Comparison of ENCODE assay signal across 8 mouse cellular contexts in the genomic region with DNA sequence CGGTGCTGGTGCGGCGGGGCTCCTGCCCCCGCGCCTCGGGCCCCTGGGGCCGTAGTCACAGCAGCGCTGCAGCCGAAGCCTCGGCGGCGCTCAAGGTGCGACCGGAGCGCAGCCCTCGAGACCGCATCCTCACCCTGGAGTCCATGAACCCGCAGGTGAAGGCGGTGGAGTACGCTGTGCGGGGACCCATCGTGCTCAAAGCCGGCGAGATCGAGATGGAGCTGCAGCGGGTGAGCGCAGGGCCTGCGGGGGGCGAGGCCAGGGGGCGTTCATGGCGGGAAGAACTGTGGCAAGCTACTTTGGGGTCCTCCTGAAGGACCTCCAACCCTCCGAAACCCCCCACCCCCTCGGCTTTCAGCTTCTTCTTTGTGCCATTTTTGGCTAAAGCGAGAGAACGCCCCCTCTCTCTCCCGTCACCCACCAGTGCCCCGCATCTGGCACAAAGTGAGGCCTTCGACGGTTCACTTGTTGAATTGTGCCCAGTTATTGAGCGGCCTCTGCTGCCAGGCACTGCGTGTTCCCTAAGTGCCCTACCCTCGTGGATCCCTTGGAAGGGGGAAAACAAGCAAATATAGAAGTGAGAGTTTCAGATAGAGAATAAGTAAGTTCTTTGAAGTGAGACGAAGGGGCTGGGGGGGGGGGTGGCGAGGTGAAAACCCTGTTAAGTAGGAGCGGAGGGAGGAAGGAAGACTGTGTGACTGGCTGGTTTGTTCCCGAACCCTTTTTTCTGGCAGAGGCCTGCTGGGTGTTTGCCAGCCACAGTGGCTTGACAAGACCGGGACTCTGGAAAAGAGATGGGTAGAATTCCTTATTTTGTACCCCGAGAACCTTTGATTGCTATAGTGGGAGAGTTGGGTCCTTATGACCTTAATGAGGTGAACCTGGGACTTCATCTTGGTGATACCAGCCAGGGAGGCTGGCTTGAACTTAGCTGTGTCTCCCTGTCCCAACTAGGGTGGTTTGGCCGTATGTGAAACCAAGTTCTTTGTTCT. TPM values are rescaled to one million over a fixed set of nuclear protein-coding genes. Genes with fewer than 3 reads are reported as not detected.
DNase-seq lines count a peak whose midpoint lies in the region; ATAC-seq and TF ChIP-seq lines count a peak whose summit lies in the region.

No protein-coding gene starts in this region.

- peaks cover 24% of the 10 kb centered on the region for H3K36me3 ChIP-seq in ES-Bruce4 (ENCODE audit: control insufficient read depth, insufficient read depth, low read length, poor library complexity, severe bottlenecking)
- H3K36me3 ChIP-seq in embryonic facial prominence, embryonic 10.5 days (replicated peaks), result peaks cover 19% of the 10 kb centered on the region
- no peaks in the 10 kb centered on the region; the same call in none of the 2 replicates for H3K36me3 ChIP-seq in hindbrain, embryonic 15.5 days
- no peaks in the 10 kb centered on the region for H3K36me3 ChIP-seq in limb, embryonic 11.5 days (ENCODE audit: control insufficient read depth, insufficient read depth, low read length)
- no peaks in the 10 kb centered on the region for H3K36me3 ChIP-seq in neural tube, embryonic 14.5 days (ENCODE audit: control insufficient read depth, insufficient read depth, low read length)

- H3K9ac ChIP-seq in ES-Bruce4 (ENCODE audit: low read depth, poor library complexity, severe bottlenecking), result peak overlapping the region; percentile 92
- H3K9ac ChIP-seq in hindbrain, embryonic 15.5 days, result peak overlapping the region; percentile 93
- peak overlapping the region; percentile 87 for H3K9ac ChIP-seq in limb, embryonic 11.5 days (ENCODE audit: low read length)
- H3K9ac ChIP-seq in neural tube, embryonic 14.5 days (replicated peaks; ENCODE audit: low read depth, low read length), result peak overlapping the region; percentile 82

- DNase-seq in gastrocnemius, adult 2 months, result peak; percentile 68
- DNase-seq in gastrocnemius, postnatal 14 days, result no peak
- peak; percentile 54 for DNase-seq in embryonic facial prominence, embryonic 10.5 days (ENCODE audit: low spot score)
- DNase-seq in limb, embryonic 11.5 days (ENCODE audit: low spot score), result peak; percentile 60

- TF ChIP-seq EP300 in ES-Bruce4 (IDR thresholded peaks at IDR 0.05; ENCODE audit: insufficient read depth, low read depth, low read length), result no peak

- intact Hi-C loops in gastrocnemius, adult 2 months (cut with DNase I), result loop anchor here (2.0 kb wide), 2 partner anchors 28 to 30 kb away; no protein-coding TSS in a partner anchor
- intact Hi-C loops in gastrocnemius, postnatal 14 days (cut with DNase I; ENCODE audit: low total_unique reads), result no loop called here

- no peak for TF ChIP-seq CTCF in gastrocnemius, adult 2 months (IDR thresholded peaks at IDR 0.05)
- no peak for TF ChIP-seq CTCF in ES-Bruce4 (IDR thresholded peaks at IDR 0.05; ENCODE audit: low read depth, low read length)

- no peaks in the 10 kb centered on the region for H3K27me3 ChIP-seq in ES-Bruce4 (ENCODE audit: control insufficient read depth, insufficient read depth, low read length, poor library complexity, severe bottlenecking)
- H3K27me3 ChIP-seq in embryonic facial prominence, embryonic 10.5 days (replicated peaks; ENCODE audit: low read depth, poor library complexity, severe bottlenecking), result no peaks in the 10 kb centered on the region; the same call in 1 of the 2 replicates
- H3K27me3 ChIP-seq in hindbrain, embryonic 15.5 days, result no peaks in the 10 kb centered on the region
- no peaks in the 10 kb centered on the region for H3K27me3 ChIP-seq in limb, embryonic 11.5 days (ENCODE audit: control insufficient read depth, insufficient read depth, low read length)
- no peaks in the 10 kb centered on the region for H3K27me3 ChIP-seq in neural tube, embryonic 14.5 days (ENCODE audit: control insufficient read depth, insufficient read depth, low read length)

- no peak for TF ChIP-seq POLR2A in ES-Bruce4 (IDR thresholded peaks at IDR 0.05; ENCODE audit: insufficient read depth, low read length)

- peak overlapping the region; percentile 93 for H3K27ac ChIP-seq in gastrocnemius, adult 2 months
- H3K27ac ChIP-seq in ES-Bruce4 (ENCODE audit: insufficient read depth, low read length), result no peak overlapping the region
- peak overlapping the region; percentile 85 for H3K27ac ChIP-seq in embryonic facial prominence, embryonic 10.5 days (replicated peaks)
- peak overlapping the region; percentile 88 for H3K27ac ChIP-seq in hindbrain, embryonic 15.5 days (replicated peaks)
- 0 out of 2 replicates have a peak overlapping the region, but pooled peaks have one; percentile 21 for H3K27ac ChIP-seq in limb, embryonic 11.5 days (replicated peaks; ENCODE audit: low read depth, low read length)
- H3K27ac ChIP-seq in neural tube, embryonic 14.5 days (ENCODE audit: low read depth, low read length), result peak overlapping the region; percentile 75

- peaks cover 7% of the 10 kb centered on the region for H3K4me1 ChIP-seq in ES-Bruce4 (ENCODE audit: control insufficient read depth, insufficient read depth, low read length)
- H3K4me1 ChIP-seq in embryonic facial prominence, embryonic 10.5 days, result peaks cover 34% of the 10 kb centered on the region
- H3K4me1 ChIP-seq in hindbrain, embryonic 15.5 days (replicated peaks), result peaks cover 22% of the 10 kb centered on the region
- H3K4me1 ChIP-seq in limb, embryonic 11.5 days (ENCODE audit: control insufficient read depth, insufficient read depth, low read length), result 0 out of 2 replicates have a peak, but pooled peaks cover 5% of the 10 kb centered on the region
- peaks cover 9% of the 10 kb centered on the region; the same call in 1 of the 2 replicates for H3K4me1 ChIP-seq in neural tube, embryonic 14.5 days (ENCODE audit: control insufficient read depth, insufficient read depth, low read length)

- H3K4me2 ChIP-seq in hindbrain, embryonic 15.5 days, result peak overlapping the region; percentile 79
- peak overlapping the region; percentile 95 for H3K4me2 ChIP-seq in limb, embryonic 11.5 days (ENCODE audit: low read depth, severe bottlenecking)
- peak overlapping the region; percentile 78 for H3K4me2 ChIP-seq in neural tube, embryonic 14.5 days (ENCODE audit: low read depth, low read length)

- peaks cover 5% of the 10 kb centered on the region for H3K9me3 ChIP-seq in ES-Bruce4 (replicated peaks; ENCODE audit: control insufficient read depth, insufficient read depth, low read length, poor library complexity, severe bottlenecking)
- no peaks in the 10 kb centered on the region for H3K9me3 ChIP-seq in embryonic facial prominence, embryonic 10.5 days
- no peaks in the 10 kb centered on the region for H3K9me3 ChIP-seq in hindbrain, embryonic 15.5 days
- no peaks in the 10 kb centered on the region for H3K9me3 ChIP-seq in limb, embryonic 11.5 days (ENCODE audit: control insufficient read depth, low read length)
- no peaks in the 10 kb centered on the region for H3K9me3 ChIP-seq in neural tube, embryonic 14.5 days (ENCODE audit: control insufficient read depth, low read length)

- H3K4me3 ChIP-seq in gastrocnemius, adult 2 months, result peak overlapping the region; percentile 98
- peak overlapping the region; percentile 87 for H3K4me3 ChIP-seq in ES-Bruce4 (ENCODE audit: low read depth, low read length)
- H3K4me3 ChIP-seq in embryonic facial prominence, embryonic 10.5 days, result peak overlapping the region; percentile 86
- H3K4me3 ChIP-seq in hindbrain, embryonic 15.5 days, result peak overlapping the region; percentile 96
- H3K4me3 ChIP-seq in limb, embryonic 11.5 days (ENCODE audit: low read depth, low read length), result peak overlapping the region; percentile 91
- H3K4me3 ChIP-seq in neural tube, embryonic 14.5 days (ENCODE audit: low read depth, low read length), result peak overlapping the region; percentile 87

- 9% methylated on average over 49 of the region's 49 CpGs for WGBS in embryonic facial prominence, embryonic 10.5 days
- 6% methylated on average over 49 of the region's 49 CpGs for WGBS in hindbrain, embryonic 15.5 days
- 7% methylated on average over 46 of the region's 49 CpGs for WGBS in limb, embryonic 11.5 days
- 9% methylated on average over 39 of the region's 49 CpGs for WGBS in neural tube, embryonic 14.5 days

- ATAC-seq in hindbrain, embryonic 15.5 days (ENCODE audit: low FRiP score, low read depth), result peak; percentile 20; the same call in 1 of the 2 replicates
- peak; percentile 19; the same call in 1 of the 2 replicates for ATAC-seq in limb, embryonic 11.5 days (ENCODE audit: insufficient number of reproducible peaks, low FRiP score, low TSS enrichment, low read depth)
- ATAC-seq in neural tube, embryonic 14.5 days (ENCODE audit: low read depth), result peak; percentile 52
- no peak for ATAC-seq in erythroid progenitor cell, adult 5-6 weeks (replicated peaks; ENCODE audit: low FRiP score, poor library complexity, severe bottlenecking)

RNA-seq across cellular contexts. Expression of a gene that starts 0.9 kb away (rescaled TPM):
- 100 to 1,000 TPM; 203 to 433 TPM for total RNA-seq in gastrocnemius, adult 2 months (2021)
- total RNA-seq in gastrocnemius, postnatal 14 days (2021), result 100 to 1,000 TPM in 1 of 2 experiments, 10 to 100 TPM in 1; 74.7 to 129 TPM
- polyA plus RNA-seq in ES-Bruce4 (2011; ENCODE audit: insufficient read depth, insufficient read length, low read depth, missing spikeins), result 29.1 and 31.1 TPM in 2 replicates
- 47.8 and 48.7 TPM in 2 replicates for polyA plus RNA-seq in embryonic facial prominence, embryonic 10.5 days (2016; fragmentation: Nextera tagmentation; extraction: Ambion mirVana)
- 57.2 and 60.1 TPM in 2 replicates for polyA plus RNA-seq in hindbrain, embryonic 15.5 days (2015; fragmentation: Nextera tagmentation; extraction: Ambion mirVana)
- 62.5 and 73.6 TPM in 2 replicates for polyA plus RNA-seq in limb, embryonic 11.5 days (2014; fragmentation: Nextera tagmentation; extraction: Ambion mirVana)
- 65.2 and 67.7 TPM in 2 replicates for polyA plus RNA-seq in neural tube, embryonic 14.5 days (2014; fragmentation: Nextera tagmentation; extraction: Ambion mirVana)
- total RNA-seq in erythroid progenitor cell, adult 5-6 weeks (2015; ENCODE audit: low replicate concordance), result not detected in 2 replicates
- total RNA-seq in erythroid progenitor cell, adult 5-6 weeks (2017; ENCODE audit: low replicate concordance), result 0.64 TPM in 1 of 2 replicates, not detected in the other
